In genomic region chr1:91397927-91398259, GRCm38 (mm10) we compare ENCODE assay signal across 7 mouse cellular contexts. TPM values are rescaled to one million over a fixed set of nuclear protein-coding genes. Genes with fewer than 3 reads are reported as not detected.
A peak's percentile ranks its signal among the peaks of the same experiment; 100 is the strongest.
DNase-seq lines count a peak whose midpoint lies in the region; ATAC-seq lines count a peak whose summit lies in the region.

No protein-coding gene starts in this region.

- peaks cover 19% of the 10 kb centered on the region for H3K36me3 ChIP-seq in embryonic facial prominence, embryonic 13.5 days
- H3K36me3 ChIP-seq in hindbrain, embryonic 16.5 days (ENCODE audit: control insufficient read depth, insufficient read depth, low read length), result peaks cover 2% of the 10 kb centered on the region; the same call in 1 of the 2 replicates

- ATAC-seq in embryonic facial prominence, embryonic 13.5 days (ENCODE audit: insufficient number of reproducible peaks, insufficient read depth, low FRiP score, low TSS enrichment, low read depth), result no peak
- ATAC-seq in hindbrain, embryonic 16.5 days, result no peak; the same call in 1 of the 2 replicates
- peak; percentile 32 for ATAC-seq in megakaryocyte progenitor cell, adult 5-6 weeks (replicated peaks; ENCODE audit: poor library complexity)
- no peak for ATAC-seq in cerebellum, adult (ENCODE audit: insufficient number of reproducible peaks, low FRiP score, low TSS enrichment)

- peak; percentile 13 for DNase-seq in ovary, postnatal 14 days (ENCODE audit: low spot score)
- no peak for DNase-seq in ovary, adult 18-20 months (ENCODE audit: low spot score)
- no peak for DNase-seq in cerebellum, postnatal 14 days

- under 1% methylated on average over 12 of the region's 12 CpGs for WGBS in embryonic facial prominence, embryonic 13.5 days
- WGBS in hindbrain, embryonic 16.5 days, result 3% methylated on average over 12 of the region's 12 CpGs

- H3K4me3 ChIP-seq in embryonic facial prominence, embryonic 13.5 days, result peak overlapping the region; percentile 63
- H3K4me3 ChIP-seq in hindbrain, embryonic 16.5 days (ENCODE audit: low read length), result peak overlapping the region; percentile 67

- peak overlapping the region; percentile 76 for H3K27ac ChIP-seq in embryonic facial prominence, embryonic 13.5 days
- H3K27ac ChIP-seq in hindbrain, embryonic 16.5 days (ENCODE audit: low read depth, low read length), result peak overlapping the region; percentile 90

- peaks cover 22% of the 10 kb centered on the region for H3K4me1 ChIP-seq in embryonic facial prominence, embryonic 13.5 days
- H3K4me1 ChIP-seq in hindbrain, embryonic 16.5 days (ENCODE audit: control insufficient read depth, insufficient read depth, low read depth, low read length), result peaks cover 22% of the 10 kb centered on the region

- peak overlapping the region; percentile 85 for H3K9ac ChIP-seq in embryonic facial prominence, embryonic 13.5 days
- H3K9ac ChIP-seq in hindbrain, embryonic 16.5 days (ENCODE audit: low read depth, low read length), result peak overlapping the region; percentile 95

- H3K4me2 ChIP-seq in embryonic facial prominence, embryonic 13.5 days, result peak overlapping the region; percentile 84
- H3K4me2 ChIP-seq in hindbrain, embryonic 16.5 days (ENCODE audit: low read length), result peak overlapping the region; percentile 69

- no peaks in the 10 kb centered on the region for H3K9me3 ChIP-seq in embryonic facial prominence, embryonic 13.5 days
- H3K9me3 ChIP-seq in hindbrain, embryonic 16.5 days (ENCODE audit: control insufficient read depth, low read length), result no peaks in the 10 kb centered on the region

- no peaks in the 10 kb centered on the region for H3K27me3 ChIP-seq in embryonic facial prominence, embryonic 13.5 days
- no peaks in the 10 kb centered on the region for H3K27me3 ChIP-seq in hindbrain, embryonic 16.5 days (replicated peaks; ENCODE audit: control insufficient read depth, insufficient read depth, low read length)

RNA-seq across cellular contexts. Expression of gene Ilkap, which starts 0.7 kb away (rescaled TPM):
- polyA plus RNA-seq in embryonic facial prominence, embryonic 13.5 days (2015; fragmentation: Nextera tagmentation; extraction: Ambion mirVana), result 152 and 158 TPM in 2 replicates
- 140 and 145 TPM in 2 replicates for polyA plus RNA-seq in hindbrain, embryonic 16.5 days (2015; fragmentation: Nextera tagmentation; extraction: Ambion mirVana)
- 71.6 and 91.4 TPM in 2 replicates for total RNA-seq in megakaryocyte progenitor cell, adult 5-6 weeks (2015)
- 120 and 137 TPM in 2 replicates for total RNA-seq in megakaryocyte progenitor cell, adult 5-6 weeks (2017)

RNA-seq across cellular contexts. Expression of gene Hes6, which starts 15.9 kb away (rescaled TPM):
- 63.7 and 70.8 TPM in 2 replicates for polyA plus RNA-seq in embryonic facial prominence, embryonic 13.5 days (2015; fragmentation: Nextera tagmentation; extraction: Ambion mirVana)
- 138 and 150 TPM in 2 replicates for polyA plus RNA-seq in hindbrain, embryonic 16.5 days (2015; fragmentation: Nextera tagmentation; extraction: Ambion mirVana)
- 34.4 and 35.4 TPM in 2 replicates for total RNA-seq in megakaryocyte progenitor cell, adult 5-6 weeks (2015)
- 30.4 and 39.6 TPM in 2 replicates for total RNA-seq in megakaryocyte progenitor cell, adult 5-6 weeks (2017)

RNA-seq across cellular contexts. Expression of gene Erfe, which starts 31.7 kb away (rescaled TPM):
- polyA plus RNA-seq in embryonic facial prominence, embryonic 13.5 days (2015; fragmentation: Nextera tagmentation; extraction: Ambion mirVana), result 1.6 and 1.7 TPM in 2 replicates
- 0.21 and 0.31 TPM in 2 replicates for polyA plus RNA-seq in hindbrain, embryonic 16.5 days (2015; fragmentation: Nextera tagmentation; extraction: Ambion mirVana)
- 1.7 TPM in 1 of 2 replicates, not detected in the other for total RNA-seq in megakaryocyte progenitor cell, adult 5-6 weeks (2015)
- total RNA-seq in megakaryocyte progenitor cell, adult 5-6 weeks (2017), result 0.50 and 2.5 TPM in 2 replicates

RNA-seq across cellular contexts. Expression of gene Klhl30, which starts 47.1 kb away (rescaled TPM):
- 0.97 and 1.1 TPM in 2 replicates for polyA plus RNA-seq in embryonic facial prominence, embryonic 13.5 days (2015; fragmentation: Nextera tagmentation; extraction: Ambion mirVana)
- polyA plus RNA-seq in hindbrain, embryonic 16.5 days (2015; fragmentation: Nextera tagmentation; extraction: Ambion mirVana), result 0.30 and 0.54 TPM in 2 replicates
- not detected in 2 replicates for total RNA-seq in megakaryocyte progenitor cell, adult 5-6 weeks (2015)
- total RNA-seq in megakaryocyte progenitor cell, adult 5-6 weeks (2017), result 0.07 TPM in 1 of 2 replicates, not detected in the other
